Mouse (Mus musculus) lung, postnatal 0 days (tissue): ENCODE data around the gene Afdn.

Source experiments
- CTCF ChIP-seq: IDR thresholded peaks from 2 replicates; pipeline ENCODE4 v1.5.1; 2016; ENCODE audit warnings: antibody characterized with exemption, mild to moderate bottlenecking
- EP300 ChIP-seq: IDR thresholded peaks from 2 replicates; pipeline ENCODE4 v1.6.1; 2016; ENCODE audit warnings: antibody characterized with exemption, mild to moderate bottlenecking, control low read depth

DNA sequence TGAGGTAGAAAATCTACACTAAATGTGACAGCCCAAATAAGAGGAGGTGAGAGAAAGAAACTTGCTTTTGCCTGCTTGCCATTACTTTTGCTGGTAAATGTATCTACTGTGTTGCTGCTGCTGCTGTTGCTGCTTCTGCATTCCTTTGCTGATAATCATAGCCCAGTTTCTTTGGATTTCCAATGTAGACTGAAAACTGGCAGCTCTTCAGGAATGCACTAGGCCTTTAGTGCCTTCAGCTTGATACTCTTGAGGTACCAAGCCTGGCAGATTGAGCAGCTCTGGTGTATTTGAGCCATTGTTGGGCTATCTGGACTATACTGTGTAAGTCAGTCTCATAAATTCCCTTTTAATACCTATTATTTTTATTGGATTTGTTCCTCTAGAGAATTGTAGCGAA lies 18.5 kb downstream of the Afdn start:
- TF ChIP-seq CTCF, result no peak
- TF ChIP-seq EP300, result no peak
